Mouse (Mus musculus): Measurements from ENCODE around the gene Pde4b.

GRCm38 (mm10) chr4:102456426-102456825, 369.1 kb downstream of the Pde4b start:
- TF ChIP-seq CTCF (IDR thresholded peaks at IDR 0.05; ENCODE audit: extremely low read depth, insufficient read depth, insufficient read length, insufficient replicate concordance) (no peak), POLR2A (IDR thresholded peaks at IDR 0.05; ENCODE audit: low read depth, low read length) (no peak)

Data from spleen, adult 2 months (tissue).